Mouse (Mus musculus) ZHBTc4 (cell line): ENCODE data around the gene Gcnt3.
A peak's percentile ranks its signal among the peaks of the same experiment; 100 is the strongest.

Experiments used
- DNase-seq: peaks from one replicate; pipeline ENCODE4 v3.0.0-alpha.2; 2011; ENCODE audit warnings: low read depth, low spot score

The Gcnt3 gene

DNA sequence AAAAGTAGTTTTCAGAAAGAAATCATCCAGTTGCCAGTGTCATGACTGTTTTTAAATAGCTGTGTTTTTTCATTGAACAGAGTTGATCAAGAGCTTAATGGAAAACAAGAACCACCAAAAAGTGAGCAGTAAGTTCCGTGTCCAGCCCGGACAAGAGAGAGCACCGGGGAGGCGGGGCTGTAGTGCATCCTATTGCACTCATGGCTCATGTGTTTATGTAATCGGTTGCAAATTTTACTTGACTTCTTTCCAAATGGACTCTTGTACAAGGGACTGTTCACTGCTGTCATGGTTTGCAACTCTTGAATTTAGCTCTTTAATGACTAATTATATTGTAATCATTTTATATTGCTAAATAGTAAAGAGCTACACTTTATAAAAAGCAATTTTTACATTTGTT lies 30.9 kb downstream of the Gcnt3 start:
- DNase-seq = no peak

- no peak for DNase-seq
These were observed 34.4 kb downstream of the Gcnt3 start for GRCm38 (mm10) chr9:70003516-70003915.

GRCm38 (mm10) chr9:69999318-69999717 lies 38.6 kb downstream of the Gcnt3 start:
- DNase-seq = peak; percentile 63

GRCm38 (mm10) chr9:69994547-69994946 lies 43.3 kb downstream of the Gcnt3 start:
- DNase-seq = no peak

- DNase-seq = no peak
These were observed 44.4 kb downstream of the Gcnt3 start for GRCm38 (mm10) chr9:69993479-69993878.

DNA sequence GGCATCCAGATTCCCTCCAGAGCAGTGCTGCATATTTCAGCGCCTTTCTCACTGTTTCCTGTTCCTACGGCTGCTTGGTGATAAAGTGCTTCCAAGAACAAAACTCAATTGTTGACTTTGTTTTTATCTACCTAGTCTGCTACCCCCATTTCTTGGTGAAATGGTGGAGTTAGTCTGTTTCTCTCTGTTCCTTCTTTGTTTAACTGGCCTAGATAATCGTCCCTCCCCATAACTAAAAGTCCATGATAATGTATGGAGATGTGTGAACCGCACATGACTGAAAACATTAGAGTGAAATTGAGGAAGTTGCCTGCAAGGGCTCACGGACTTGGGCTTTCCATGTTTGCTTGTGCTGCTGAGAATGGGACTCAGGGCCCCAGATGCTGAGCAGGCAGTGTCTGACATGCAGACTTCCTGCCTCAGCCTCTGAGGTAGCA lies 45.0 kb downstream of the Gcnt3 start:
- DNase-seq = no peak

GRCm38 (mm10) chr9:69990346-69990745 lies 47.5 kb downstream of the Gcnt3 start:
- DNase-seq = peak; percentile 16

GRCm38 (mm10) chr9:69989303-69990121 lies 48.4 kb downstream of the Gcnt3 start, which contains the start of gene Bnip2:
Gene Bnip2 (plus strand): TSS chr9:69989466.
- peak; percentile 96 for DNase-seq

GRCm38 (mm10) chr9:69988706-69989302 lies 49.1 kb downstream of the Gcnt3 start:
- DNase-seq = no peak

- DNase-seq = peak; percentile 64
These were observed 50.3 kb downstream of the Gcnt3 start for GRCm38 (mm10) chr9:69987579-69987978.

DNA sequence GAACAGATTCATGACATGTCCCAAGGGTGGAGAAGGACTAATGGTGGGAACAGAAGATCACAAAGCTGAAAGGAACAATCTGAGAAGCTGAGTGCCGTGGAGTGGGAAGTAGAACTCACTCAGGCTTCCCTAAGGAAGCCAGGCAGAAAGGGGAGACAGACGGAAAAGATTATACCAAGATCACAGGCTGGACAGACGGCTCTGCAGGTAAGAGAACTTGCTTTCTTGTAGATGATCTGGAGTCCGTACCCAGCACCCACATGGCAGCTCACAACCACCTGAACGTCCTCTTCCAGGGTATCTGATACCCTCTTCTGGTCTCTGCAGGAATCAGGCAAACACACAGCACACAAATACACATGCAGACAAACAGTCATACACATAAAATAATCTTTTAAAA lies 51.3 kb downstream of the Gcnt3 start:
- no peak for DNase-seq

DNA sequence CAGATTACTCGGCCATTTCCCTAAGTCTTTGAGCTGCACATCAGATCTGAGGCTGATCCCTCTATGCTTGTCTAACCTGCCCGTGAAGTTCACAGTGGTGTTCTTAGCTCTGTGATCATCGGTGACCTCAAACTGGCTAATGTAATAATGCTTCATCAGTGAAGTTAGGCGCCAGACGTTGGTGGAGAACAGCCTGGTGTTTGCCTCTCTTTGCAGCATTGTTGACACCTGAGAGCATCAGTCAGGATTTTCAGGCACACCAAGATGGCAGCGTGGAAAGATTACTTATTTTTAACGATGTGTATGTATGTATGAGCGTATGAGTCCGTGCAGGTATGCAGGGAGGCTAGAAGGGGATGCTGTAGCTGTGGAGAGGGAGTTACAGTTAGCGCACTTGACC lies 51.8 kb downstream of the Gcnt3 start:
- no peak for DNase-seq

- DNase-seq = no peak
These were observed 52.4 kb downstream of the Gcnt3 start for GRCm38 (mm10) chr9:69985526-69985925.
